Mouse (Mus musculus) gastrocnemius, postnatal 36 days (tissue): ENCODE results near the gene Egfl8. TPM values are rescaled to one million over a fixed set of nuclear protein-coding genes. Genes with fewer than 3 reads are reported as not detected.

ENCODE experiments used
- DNase-seq, 2 experiments: peaks; one replicate each; pipeline ENCODE4 v3.0.0; 2022
- intact Hi-C: fragments of 180-260 bp; cut with DNase I; formaldehyde crosslinking; loops from one replicate; pipeline ENCODE4 v1.15.1; 2025
- total RNA-seq, 2 experiments: library from RNA; stranded (reverse); gene quantifications; 2 replicates each; pipeline ENCODE4 v1.2.3; 2021

Egfl8 gene
- total RNA-seq, 2 experiments from 2014 or later, result 1.3 to 2.6 TPM

GRCm38 (mm10) chr17:34649106-34649864, 33.5 kb upstream of the Egfl8 start:
- no peak for DNase-seq
- intact Hi-C loops, result loop anchor here (10.0 kb wide), 1 partner anchor 186 kb away; the partner anchor contains the start of genes Dxo and Stk19

- DNase-seq, result peak in 1 of 2 experiments; percentile 8
- intact Hi-C loops, result loop anchor here (10.0 kb wide), 1 partner anchor 186 kb away; the partner anchor contains the start of genes Dxo and Stk19
Measured at GRCm38 (mm10) chr17:34648141-34648890, 32.5 kb upstream of the Egfl8 start.

- intact Hi-C loops, result loop anchor here (10.0 kb wide), 1 partner anchor 188 kb away; the partner anchor contains the start of genes Dxo and Stk19
- peak; percentile 85 to 92 for DNase-seq
Measured at GRCm38 (mm10) chr17:34646906-34647787, 31.4 kb upstream of the Egfl8 start, which contains the start of gene Atf6b. TSS of gene Atf6b (plus strand) at chr17:34647146.

GRCm38 (mm10) chr17:34645831-34646511, 30.2 kb upstream of the Egfl8 start:
- intact Hi-C loops, result loop anchor here (10.0 kb wide), 1 partner anchor 189 kb away; the partner anchor contains the start of genes Dxo and Stk19
- no peak for DNase-seq

- no peak for DNase-seq
- intact Hi-C loops, result loop anchor here (10.0 kb wide), 1 partner anchor 189 kb away; the partner anchor contains the start of genes Dxo and Stk19
Measured at GRCm38 (mm10) chr17:34645256-34645829, 29.6 kb upstream of the Egfl8 start.

- peak; percentile 94 to 95 for DNase-seq
- intact Hi-C loops, result loop anchor here (10.0 kb wide), 1 partner anchor 190 kb away; the partner anchor contains the start of genes Dxo and Stk19
Measured at GRCm38 (mm10) chr17:34644608-34645007, 28.8 kb upstream of the Egfl8 start, which contains the start of gene Fkbpl. TSS of gene Fkbpl (plus strand) at chr17:34644764.

- intact Hi-C loops, result loop anchor here (10.0 kb wide), 1 partner anchor 191 kb away; the partner anchor contains the start of genes Dxo and Stk19
- no peak for DNase-seq
Measured at GRCm38 (mm10) chr17:34643944-34644343, 28.2 kb upstream of the Egfl8 start.

GRCm38 (mm10) chr17:34643379-34643778, 27.6 kb upstream of the Egfl8 start:
- intact Hi-C loops, result loop anchor here (10.0 kb wide), 1 partner anchor 191 kb away; the partner anchor contains the start of genes Dxo and Stk19
- DNase-seq, result no peak

GRCm38 (mm10) chr17:34641945-34642344, 26.2 kb upstream of the Egfl8 start:
- intact Hi-C loops, result loop anchor here (10.0 kb wide), 1 partner anchor 193 kb away; the partner anchor contains the start of genes Dxo and Stk19
- DNase-seq, result no peak

GRCm38 (mm10) chr17:34640778-34641601, 25.2 kb upstream of the Egfl8 start:
- intact Hi-C loops, result loop anchor here (10.0 kb wide), 1 partner anchor 194 kb away; the partner anchor contains the start of genes Dxo and Stk19
- DNase-seq, result no peak

- intact Hi-C loops, result loop anchor here (10.0 kb wide), 1 partner anchor 195 kb away; the partner anchor contains the start of genes Dxo and Stk19
Measured at GRCm38 (mm10) chr17:34639461-34640255, 23.9 kb upstream of the Egfl8 start.

GRCm38 (mm10) chr17:34637459-34637858, 21.7 kb upstream of the Egfl8 start:
- intact Hi-C loops, result no loop called here
- DNase-seq, result no peak

More at GRCm38 (mm10) chr17:34639461-34640255, 23.9 kb upstream of the Egfl8 start:
- DNase-seq, result no peak

- intact Hi-C loops, result no loop called here
- DNase-seq, result no peak
Measured at GRCm38 (mm10) chr17:34635671-34636070, 19.9 kb upstream of the Egfl8 start.

GRCm38 (mm10) chr17:34632261-34632691, 16.5 kb upstream of the Egfl8 start:
- peak; percentile 66 to 77 for DNase-seq
- intact Hi-C loops, result no loop called here

- intact Hi-C loops, result no loop called here
- DNase-seq, result no peak
Measured at GRCm38 (mm10) chr17:34631647-34632046, 15.9 kb upstream of the Egfl8 start.

- DNase-seq, result no peak
- intact Hi-C loops, result no loop called here
Measured at GRCm38 (mm10) chr17:34630761-34631301, 15.1 kb upstream of the Egfl8 start.
